Mouse (Mus musculus): ENCODE results near the gene Tfpi. TPM values are rescaled to one million over a fixed set of nuclear protein-coding genes. Genes with fewer than 3 reads are reported as not detected.
"Not testable (repeated sequence)": the region's sequence is repeated elsewhere in the genome, so short reads cannot be mapped to it uniquely, and the experiment has no call there.

Tfpi gene
- polyA plus RNA-seq (2016; fragmentation: Nextera tagmentation; extraction: Ambion mirVana) = 9.0 and 9.4 TPM in 2 replicates

GRCm38 (mm10) chr2:84476577-84476976, at the start of gene Tfpi:
Gene Tfpi (minus strand): TSS chr2:84476775.
- Histone ChIP-seq H3K4me2 (peak within 1 kb of the TSS; percentile 2; the same call in 1 of the 2 replicates), H3K9me3 (no peaks in the 10 kb centered on the region), H3K4me1 (no peaks in the 10 kb centered on the region), H3K4me3 (replicated peaks) (no peak within 1 kb of the TSS), H3K36me3 (replicated peaks) (no peaks in the 10 kb centered on the region), H3K27me3 (no peaks in the 10 kb centered on the region), H3K9ac (no peak within 1 kb of the TSS), H3K27ac (no peak within 1 kb of the TSS)
- 68% methylated on average over 4 of the region's 4 CpGs for WGBS
- no peak for ATAC-seq (ENCODE audit: low FRiP score)

GRCm38 (mm10) chr2:84526221-84526620, 49.6 kb upstream of the Tfpi start:
- WGBS = 86% methylated on average over 7 of the region's 7 CpGs
- H3K4me3 ChIP-seq (replicated peaks) = no peak overlapping the region
- H3K9me3 ChIP-seq = no peaks in the 10 kb centered on the region
- no peak overlapping the region for H3K9ac ChIP-seq
- H3K4me1 ChIP-seq = no peaks in the 10 kb centered on the region
- H3K36me3 ChIP-seq (replicated peaks) = no peaks in the 10 kb centered on the region
- no peak overlapping the region for H3K4me2 ChIP-seq
- H3K27me3 ChIP-seq = no peaks in the 10 kb centered on the region
- no peak overlapping the region for H3K27ac ChIP-seq
- no peak for ATAC-seq (ENCODE audit: low FRiP score)

GRCm38 (mm10) chr2:84525806-84526205, 49.2 kb upstream of the Tfpi start:
- no peak overlapping the region for H3K9ac ChIP-seq
- H3K27me3 ChIP-seq = no peaks in the 10 kb centered on the region
- ATAC-seq (ENCODE audit: low FRiP score) = no peak
- H3K36me3 ChIP-seq (replicated peaks) = no peaks in the 10 kb centered on the region
- no peak overlapping the region for H3K27ac ChIP-seq
- 81% methylated on average over 6 of the region's 6 CpGs for WGBS
- H3K9me3 ChIP-seq = no peaks in the 10 kb centered on the region
- no peak overlapping the region for H3K4me3 ChIP-seq (replicated peaks)
- no peaks in the 10 kb centered on the region for H3K4me1 ChIP-seq
- H3K4me2 ChIP-seq = no peak overlapping the region

- WGBS = 87% methylated on average over 5 of the region's 5 CpGs
- no peaks in the 10 kb centered on the region for H3K36me3 ChIP-seq (replicated peaks)
- ATAC-seq (ENCODE audit: low FRiP score) = no peak
- H3K4me3 ChIP-seq (replicated peaks) = no peak overlapping the region
- no peaks in the 10 kb centered on the region for H3K9me3 ChIP-seq
- no peaks in the 10 kb centered on the region for H3K27me3 ChIP-seq
- no peaks in the 10 kb centered on the region for H3K4me1 ChIP-seq
- H3K9ac ChIP-seq = no peak overlapping the region
- H3K4me2 ChIP-seq = no peak overlapping the region
- no peak overlapping the region for H3K27ac ChIP-seq
These were observed 48.5 kb upstream of the Tfpi start for GRCm38 (mm10) chr2:84525047-84525446.

GRCm38 (mm10) chr2:84523994-84524393, 47.4 kb upstream of the Tfpi start:
- Histone ChIP-seq H3K4me2 (no peak overlapping the region), H3K9me3 (no peaks in the 10 kb centered on the region), H3K27me3 (no peaks in the 10 kb centered on the region), H3K36me3 (replicated peaks) (no peaks in the 10 kb centered on the region), H3K4me1 (no peaks in the 10 kb centered on the region), H3K27ac (no peak overlapping the region), H3K9ac (no peak overlapping the region), H3K4me3 (replicated peaks) (no peak overlapping the region)
- WGBS = 90% methylated on average over 6 of the region's 6 CpGs
- ATAC-seq (ENCODE audit: low FRiP score) = no peak

GRCm38 (mm10) chr2:84523103-84523865, 46.7 kb upstream of the Tfpi start:
- no peak for ATAC-seq (ENCODE audit: low FRiP score)
- Histone ChIP-seq H3K9ac (no peak overlapping the region), H3K4me3 (replicated peaks) (no peak overlapping the region), H3K4me1 (no peaks in the 10 kb centered on the region), H3K27ac (no peak overlapping the region), H3K36me3 (replicated peaks) (no peaks in the 10 kb centered on the region), H3K27me3 (no peaks in the 10 kb centered on the region), H3K9me3 (no peaks in the 10 kb centered on the region), H3K4me2 (no peak overlapping the region)
- 81% methylated on average over 6 of the region's 6 CpGs for WGBS

GRCm38 (mm10) chr2:84519514-84520067, 43.0 kb upstream of the Tfpi start:
- 81% methylated on average over 12 of the region's 12 CpGs for WGBS
- no peak overlapping the region; the same call in 1 of the 2 replicates for H3K27ac ChIP-seq
- no peak for ATAC-seq (ENCODE audit: low FRiP score)

GRCm38 (mm10) chr2:84518767-84519166, 42.2 kb upstream of the Tfpi start:
- Histone ChIP-seq H3K27ac (no peak overlapping the region), H3K27me3 (no peaks in the 10 kb centered on the region), H3K9me3 (no peaks in the 10 kb centered on the region), H3K4me2 (no peak overlapping the region), H3K4me1 (no peaks in the 10 kb centered on the region), H3K36me3 (replicated peaks) (no peaks in the 10 kb centered on the region), H3K9ac (no peak overlapping the region), H3K4me3 (replicated peaks) (no peak overlapping the region)
- WGBS = 61% methylated on average over 5 of the region's 5 CpGs
- ATAC-seq (ENCODE audit: low FRiP score) = no peak

More at GRCm38 (mm10) chr2:84519514-84520067, 43.0 kb upstream of the Tfpi start:
- Histone ChIP-seq H3K4me3 (replicated peaks) (no peak overlapping the region), H3K27me3 (no peaks in the 10 kb centered on the region), H3K9ac (no peak overlapping the region), H3K9me3 (no peaks in the 10 kb centered on the region), H3K36me3 (replicated peaks) (no peaks in the 10 kb centered on the region), H3K4me1 (no peaks in the 10 kb centered on the region), H3K4me2 (no peak overlapping the region)

- ATAC-seq (ENCODE audit: low FRiP score) = no peak
- Histone ChIP-seq H3K9me3 (no peaks in the 10 kb centered on the region), H3K27ac (no peak overlapping the region), H3K4me3 (replicated peaks) (no peak overlapping the region), H3K9ac (no peak overlapping the region), H3K27me3 (no peaks in the 10 kb centered on the region), H3K36me3 (replicated peaks) (no peaks in the 10 kb centered on the region), H3K4me1 (no peaks in the 10 kb centered on the region), H3K4me2 (no peak overlapping the region)
- 85% methylated on average over 3 of the region's 3 CpGs for WGBS
These were observed 36.7 kb upstream of the Tfpi start for GRCm38 (mm10) chr2:84513281-84513680.

GRCm38 (mm10) chr2:84511508-84511907, 34.9 kb upstream of the Tfpi start:
- H3K27me3 ChIP-seq = no peaks in the 10 kb centered on the region
- ATAC-seq (ENCODE audit: low FRiP score) = no peak

GRCm38 (mm10) chr2:84511036-84511435, 34.5 kb upstream of the Tfpi start:
- Histone ChIP-seq H3K36me3 (replicated peaks) (no peaks in the 10 kb centered on the region), H3K4me1 (no peaks in the 10 kb centered on the region), H3K4me2 (no peak overlapping the region), H3K27me3 (no peaks in the 10 kb centered on the region), H3K27ac (no peak overlapping the region), H3K4me3 (replicated peaks) (no peak overlapping the region), H3K9me3 (no peaks in the 10 kb centered on the region), H3K9ac (no peak overlapping the region)
- 94% methylated on average over 4 of the region's 4 CpGs for WGBS
- ATAC-seq (ENCODE audit: low FRiP score) = no peak

More at GRCm38 (mm10) chr2:84511508-84511907, 34.9 kb upstream of the Tfpi start:
- WGBS = 68% methylated on average over 2 of the region's 2 CpGs
- Histone ChIP-seq H3K9ac (no peak overlapping the region), H3K27ac (no peak overlapping the region), H3K4me2 (no peak overlapping the region), H3K4me3 (replicated peaks) (no peak overlapping the region), H3K36me3 (replicated peaks) (no peaks in the 10 kb centered on the region), H3K4me1 (no peaks in the 10 kb centered on the region), H3K9me3 (no peaks in the 10 kb centered on the region)

- peak overlapping the region; percentile 38 for H3K4me2 ChIP-seq
- not testable (repeated sequence) for H3K9ac ChIP-seq; H3K36me3 ChIP-seq (replicated peaks); H3K4me3 ChIP-seq (replicated peaks); H3K27me3 ChIP-seq; H3K4me1 ChIP-seq; H3K9me3 ChIP-seq; H3K27ac ChIP-seq
- WGBS = 59% methylated on average over 5 of the region's 11 CpGs
- peak; percentile 64; the same call in 1 of the 2 replicates for ATAC-seq (ENCODE audit: low FRiP score)
These were observed 28.4 kb upstream of the Tfpi start for GRCm38 (mm10) chr2:84504954-84505394.

GRCm38 (mm10) chr2:84504285-84504684, 27.7 kb upstream of the Tfpi start:
- Histone ChIP-seq H3K4me3 (replicated peaks) (no peak overlapping the region), H3K9me3 (no peaks in the 10 kb centered on the region), H3K9ac (no peak overlapping the region), H3K27ac (no peak overlapping the region), H3K36me3 (replicated peaks) (no peaks in the 10 kb centered on the region), H3K27me3 (no peaks in the 10 kb centered on the region), H3K4me2 (no peak overlapping the region), H3K4me1 (no peaks in the 10 kb centered on the region)
- 0 out of 2 replicates have a peak, but pooled peaks have one; percentile 27 for ATAC-seq (ENCODE audit: low FRiP score)
- WGBS = 69% methylated on average over 4 of the region's 4 CpGs

Data from forebrain, embryonic 12.5 days (tissue).